Mouse (Mus musculus) CH12.LX (cell line): ENCODE data around the gene Srprb. TPM values are rescaled to one million over a fixed set of nuclear protein-coding genes. Genes with fewer than 3 reads are reported as not detected.

ENCODE experiments used
- DNase-seq: peaks from one replicate; pipeline ENCODE4 v3.0.0-alpha.2; 2013; ENCODE audit errors: extremely low read depth
- H3K27ac ChIP-seq: 2 replicates; pipeline ENCODE4 v1.5.1; 2012; ENCODE audit warnings: low read depth, mild to moderate bottlenecking, control low read depth, moderate library complexity; ENCODE audit not compliant: insufficient read depth
- H3K27me3 ChIP-seq: replicated peaks from 2 replicates; pipeline ENCODE3; 2012; ENCODE audit warnings: inconsistent platforms
- H3K36me3 ChIP-seq, 2 experiments: replicated peaks in 1 of 2; 2 replicates each; pipeline versions ENCODE3 to v1.6.1; 2012; ENCODE audit warnings: inconsistent platforms in 1 of 2, low read length in 1 of 2, mild to moderate bottlenecking in 1 of 2, mixed read lengths in 1 of 2, moderate library complexity in 1 of 2; ENCODE audit not compliant: control insufficient read depth in 1 of 2, insufficient read depth in 1 of 2
- H3K4me1 ChIP-seq, 2 experiments: 2 replicates each; pipeline ENCODE4 v1.6.1; 2012; ENCODE audit warnings: inconsistent platforms in 1 of 2, moderate library complexity in 1 of 2; ENCODE audit not compliant: insufficient read depth in 2 of 2, control insufficient read depth in 1 of 2
- H3K4me2 ChIP-seq: 2 replicates; pipeline ENCODE4 v1.6.1; 2012; ENCODE audit warnings: low read depth, mild to moderate bottlenecking, control low read depth; ENCODE audit not compliant: poor library complexity, insufficient read depth, severe bottlenecking
- H3K4me3 ChIP-seq, 3 experiments: fragments of 150-350 bp in 1 of 3; sonication (generic) in 1 of 3; replicated peaks in 1 of 3; 2 replicates each; pipeline versions ENCODE3 to v1.5.1; 2011 to 2012; ENCODE audit warnings: low read depth in 2 of 3, low read length in 2 of 3, mild to moderate bottlenecking in 2 of 3, moderate library complexity in 2 of 3, control low read depth in 1 of 3, improper control_type of control experiment in 1 of 3, inconsistent platforms in 1 of 3, mixed read lengths in 1 of 3; ENCODE audit not compliant: poor library complexity in 1 of 3
- H3K79me2 ChIP-seq: replicated peaks from 2 replicates; pipeline ENCODE4 v1.6.1; 2012; ENCODE audit warnings: mild to moderate bottlenecking, moderate library complexity; ENCODE audit not compliant: control insufficient read depth, poor library complexity, insufficient read depth, severe bottlenecking; ENCODE audit errors: extremely low read depth
- H3K9ac ChIP-seq: 2 replicates; pipeline ENCODE4 v1.6.1; 2012; ENCODE audit warnings: low read depth, mild to moderate bottlenecking, control low read depth, moderate library complexity; ENCODE audit not compliant: insufficient read depth
- H3K9me3 ChIP-seq: replicated peaks from 2 replicates; pipeline ENCODE3; 2012; ENCODE audit warnings: low read length, inconsistent platforms, mixed read lengths
- BHLHE40 ChIP-seq: IDR thresholded peaks from 2 replicates; pipeline ENCODE4 v1.6.1; 2011; ENCODE audit warnings: mild to moderate bottlenecking, low read depth, low read length, improper control_type of control experiment
- CHD2 ChIP-seq: IDR thresholded peaks from 2 replicates; pipeline ENCODE4 v1.6.1; 2011; ENCODE audit warnings: low read length, improper control_type of control experiment
- CTCF ChIP-seq, 2 experiments: IDR thresholded peaks in 1 of 2; conservative IDR thresholded peaks in 1 of 2; 2 replicates each; pipeline ENCODE4 v1.5.1; 2011 to 2012; ENCODE audit warnings: low read depth in 2 of 2, low read length in 2 of 2, improper control_type of control experiment in 1 of 2, inconsistent platforms in 1 of 2, mild to moderate bottlenecking in 1 of 2, moderate library complexity in 1 of 2
- ELF1 ChIP-seq: IDR thresholded peaks from 2 replicates; pipeline ENCODE4 v1.6.1; 2014; ENCODE audit warnings: low read depth, mild to moderate bottlenecking, inconsistent platforms, low read length, improper control_type of control experiment
- EP300 ChIP-seq: IDR thresholded peaks from 2 replicates; pipeline ENCODE4 v1.6.1; 2011; ENCODE audit warnings: low read length, improper control_type of control experiment
- ETS1 ChIP-seq: conservative IDR thresholded peaks from 2 replicates; pipeline ENCODE4 v1.6.1; 2012; ENCODE audit warnings: low read depth, mild to moderate bottlenecking, inconsistent platforms, low read length, improper control_type of control experiment, moderate library complexity
- GABPA ChIP-seq: IDR thresholded peaks from 2 replicates; pipeline ENCODE4 v1.6.1; 2012; ENCODE audit warnings: low read depth, low read length, improper control_type of control experiment, inconsistent platforms; ENCODE audit not compliant: insufficient replicate concordance
- MAZ ChIP-seq: IDR thresholded peaks from 2 replicates; pipeline ENCODE4 v1.6.1; 2012; ENCODE audit warnings: low read depth, mild to moderate bottlenecking, inconsistent platforms, low read length, improper control_type of control experiment, moderate library complexity
- MXI1 ChIP-seq: IDR thresholded peaks from 2 replicates; pipeline ENCODE4 v1.6.1; 2011; ENCODE audit warnings: mild to moderate bottlenecking, low read depth, low read length, improper control_type of control experiment
- NELFE ChIP-seq: IDR thresholded peaks from 2 replicates; pipeline ENCODE4 v1.6.1; 2011; ENCODE audit warnings: low read depth, low read length, improper control_type of control experiment
- PAX5 ChIP-seq: IDR thresholded peaks from 2 replicates; pipeline ENCODE4 v1.6.1; 2012; ENCODE audit warnings: low read length, inconsistent platforms, mixed read lengths
- RAD21 ChIP-seq: IDR thresholded peaks from 2 replicates; pipeline ENCODE4 v1.6.1; 2011; ENCODE audit warnings: low read depth, mild to moderate bottlenecking, low read length, improper control_type of control experiment, moderate library complexity
- RCOR1 ChIP-seq: conservative IDR thresholded peaks from 2 replicates; pipeline ENCODE4 v1.6.1; 2012; ENCODE audit warnings: low read depth, mild to moderate bottlenecking, inconsistent platforms, low read length, improper control_type of control experiment
- SIN3A ChIP-seq: IDR thresholded peaks from 2 replicates; pipeline ENCODE4 v1.6.1; 2012; ENCODE audit warnings: low read length, improper control_type of control experiment, inconsistent platforms
- SMC3 ChIP-seq: IDR thresholded peaks from 2 replicates; pipeline ENCODE4 v1.6.1; 2011; ENCODE audit warnings: low read depth, low read length, improper control_type of control experiment
- TBP ChIP-seq: conservative IDR thresholded peaks from 2 replicates; pipeline ENCODE4 v1.6.1; 2011; ENCODE audit warnings: low read depth, low read length, improper control_type of control experiment
- ZC3H11A ChIP-seq: IDR thresholded peaks from 2 replicates; pipeline ENCODE4 v1.6.1; 2012; ENCODE audit warnings: low read depth, mild to moderate bottlenecking, inconsistent platforms, low read length, improper control_type of control experiment
- ZMIZ1 ChIP-seq: IDR thresholded peaks from 2 replicates; pipeline ENCODE4 v1.6.1; 2012; ENCODE audit warnings: low read depth, mild to moderate bottlenecking, inconsistent platforms, low read length, improper control_type of control experiment
- ZNF384 ChIP-seq: IDR thresholded peaks from 2 replicates; pipeline ENCODE4 v1.6.1; 2012; ENCODE audit warnings: low read depth, low read length, improper control_type of control experiment, inconsistent platforms
- dilution Hi-C: fragments of 300-500 bp; cut with MboI; formaldehyde crosslinking; loops from 2 replicates; pipeline ENCODE4 v1.14.3; 2020; ENCODE audit warnings: low sequenced_read_pairs; ENCODE audit not compliant: extremely low pct_unique_long_range_greater_than_20kb, extremely low pct_ligation_motif_present
- in situ Hi-C: fragments of 300-500 bp; cut with MboI; formaldehyde crosslinking; loops from 3 replicates; pipeline ENCODE4 v1.14.3; 2019; ENCODE audit warnings: low sequenced_read_pairs, low pct_ligation_motif_present, low pct_unique_long_range_greater_than_20kb, mixed read lengths
- polyA plus RNA-seq: library from polyadenylated mRNA; unstranded; fragments of >175 nt; gene quantifications from 2 replicates; pipeline ENCODE4 v1.2.1, GENCODE M21; 2012; ENCODE audit warnings: low read depth; ENCODE audit not compliant: insufficient read length
- total RNA-seq, 2 experiments: library from RNA; depleted of rRNA; stranded (reverse); fragments of 300-350 nt in 1 of 2; fragments of >200 nt in 1 of 2; gene quantifications; 2 replicates each; pipeline ENCODE4 v1.2.3; 2012 to 2014

The Srprb gene
- total and polyA plus RNA-seq, 3 experiments = 39.5 to 67.2 (median 59.7) TPM

DNA sequence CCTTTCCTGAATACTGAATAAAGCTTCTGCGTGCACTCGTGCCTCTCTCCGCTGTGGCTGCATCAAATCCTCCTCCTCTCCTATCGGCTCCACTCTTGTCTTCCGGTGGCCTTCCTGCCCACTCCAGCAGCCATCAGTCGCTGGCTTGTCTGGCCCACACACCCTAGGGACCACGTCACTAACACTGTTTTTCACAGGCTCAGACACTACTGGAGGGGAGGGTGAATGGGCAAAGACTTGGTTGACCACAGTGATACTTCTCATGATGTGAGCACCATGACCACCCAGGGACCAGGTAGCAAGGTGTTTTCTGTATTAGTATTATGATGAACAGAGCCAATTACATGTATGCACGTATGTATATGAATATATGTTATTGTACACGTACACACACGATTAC, 55.7 kb downstream of the Srprb start:
- peaks cover 2% of the 10 kb centered on the region for H3K9me3 ChIP-seq
- no peak for DNase-seq
- dilution Hi-C loops (no loop called here), in situ Hi-C loops (no loop called here)
- no peaks in the 10 kb centered on the region for H3K79me2 ChIP-seq
- H3K4me1 ChIP-seq = peaks cover 29 to 73% of the 10 kb centered on the region in 2 experiments
- no peaks in the 10 kb centered on the region for H3K27me3 ChIP-seq
- H3K4me2 ChIP-seq = peak overlapping the region; percentile 38; the same call in 1 of the 2 replicates
- H3K27ac ChIP-seq = no peak overlapping the region
- peak overlapping the region in 1 of 3 experiments; percentile 2 for H3K4me3 ChIP-seq
- TF ChIP-seq CHD2 = no peak
- no peak for TF ChIP-seq SMC3
- TF ChIP-seq MAZ = no peak
- no peak for TF ChIP-seq MXI1
- no peak for TF ChIP-seq GABPA
- no peak for TF ChIP-seq RAD21
- no peak for TF ChIP-seq ZMIZ1
- TF ChIP-seq RCOR1 = no peak
- no peak for TF ChIP-seq TBP
- TF ChIP-seq ZNF384 = no peak
- TF ChIP-seq SIN3A = no peak
- TF ChIP-seq PAX5 = no peak
- no peak for TF ChIP-seq ETS1
- no peak for TF ChIP-seq ZC3H11A
- no peak for TF ChIP-seq CTCF (conservative IDR thresholded peaks at IDR 0.05 in 1 of 2, IDR thresholded peaks at IDR 0.05 in 1 of 2; ENCODE audit: low read depth in 2 of 2, low read length in 2 of 2)
- no peak for TF ChIP-seq BHLHE40
- TF ChIP-seq NELFE = no peak
- H3K36me3 ChIP-seq = no peaks in the 10 kb centered on the region
- no peak overlapping the region for H3K9ac ChIP-seq

DNA sequence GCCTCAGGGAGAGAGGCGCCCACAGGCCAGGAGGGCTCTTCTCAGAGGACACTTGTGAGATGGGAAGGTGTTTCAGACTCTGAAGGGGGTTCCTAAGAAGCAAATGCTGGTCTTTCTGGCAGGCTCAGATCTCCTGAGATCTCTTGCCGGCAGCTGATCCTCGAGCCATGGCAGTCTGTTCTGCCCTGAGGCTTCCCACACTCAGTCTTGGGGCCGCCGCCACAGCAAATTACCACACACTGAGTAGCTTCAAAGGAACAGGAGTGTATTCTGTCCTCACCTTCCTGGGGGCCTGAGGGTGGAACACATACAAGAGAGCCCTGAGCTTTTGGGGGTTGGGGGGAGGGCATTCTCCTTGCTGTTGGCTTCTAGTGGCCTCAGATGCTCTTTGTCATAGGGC, 56.6 kb downstream of the Srprb start:
- Histone ChIP-seq H3K27ac (no peak overlapping the region), H3K4me1 (peaks cover 29 to 79% of the 10 kb centered on the region in 2 experiments), H3K4me3 (no peak overlapping the region), H3K4me2 (no peak overlapping the region), H3K9me3 (peaks cover under 1% of the 10 kb centered on the region), H3K9ac (no peak overlapping the region), H3K36me3 (no peaks in the 10 kb centered on the region), H3K27me3 (no peaks in the 10 kb centered on the region), H3K79me2 (no peaks in the 10 kb centered on the region)
- dilution Hi-C loops (no loop called here), in situ Hi-C loops (no loop called here)
- DNase-seq = no peak
- TF ChIP-seq ELF1 (no peak), ZNF384 (no peak), MXI1 (no peak), RCOR1 (no peak), TBP (no peak), PAX5 (no peak), EP300 (no peak), GABPA (no peak)
